Mouse (Mus musculus) G1E (cell line): ENCODE measurements around the gene Dchs1. TPM values are rescaled to one million over a fixed set of nuclear protein-coding genes. Genes with fewer than 3 reads are reported as not detected.
A peak's percentile ranks its signal among the peaks of the same experiment; 100 is the strongest.
"Not testable (repeated sequence)": the region's sequence is repeated elsewhere in the genome, so short reads cannot be mapped to it uniquely, and the experiment has no call there.

Experiments
- ATAC-seq: 2 replicates; pipeline ENCODE4 v1.8.0; 2016; ENCODE audit warnings: mild to moderate bottlenecking; ENCODE audit not compliant: insufficient number of reproducible peaks, poor library complexity, low FRiP score, severe bottlenecking; ENCODE audit errors: extremely low read depth
- DNase-seq: peaks from one replicate; pipeline ENCODE4 v3.0.0; 2012; ENCODE audit warnings: low spot score
- H3K27me3 ChIP-seq: 2 replicates; pipeline ENCODE4 v1.6.1; 2012; ENCODE audit warnings: mild to moderate bottlenecking, low read length, inconsistent platforms; ENCODE audit not compliant: insufficient read depth
- H3K36me3 ChIP-seq: replicated peaks from 2 replicates; pipeline ENCODE3; 2012; ENCODE audit warnings: mild to moderate bottlenecking, inconsistent platforms
- H3K4me1 ChIP-seq: 2 replicates; pipeline ENCODE4 v1.6.1; 2012; ENCODE audit warnings: low read depth, low read length, inconsistent platforms, mixed read lengths; ENCODE audit not compliant: insufficient read depth
- H3K4me3 ChIP-seq: 2 replicates; pipeline ENCODE4 v1.5.1; 2012; ENCODE audit warnings: low read depth, mild to moderate bottlenecking, inconsistent platforms, low read length, moderate library complexity, mixed read lengths
- H3K9me3 ChIP-seq: replicated peaks from 2 replicates; pipeline ENCODE4 v1.6.1; 2012; ENCODE audit warnings: inconsistent platforms
- CTCF ChIP-seq: IDR thresholded peaks from 2 replicates; pipeline ENCODE4 v1.5.1; 2012; ENCODE audit warnings: low read depth, low read length, inconsistent platforms, mixed read lengths
- GATA1 ChIP-seq: IDR thresholded peaks from 2 replicates; pipeline ENCODE4 v1.6.1; 2012; ENCODE audit warnings: borderline replicate concordance, low read length, inconsistent platforms, mixed read lengths
- GATA2 ChIP-seq: IDR thresholded peaks from 2 replicates; pipeline ENCODE4 v1.6.1; 2012; ENCODE audit warnings: low read depth, low read length, inconsistent platforms, borderline replicate concordance
- POLR2AphosphoS5 ChIP-seq: IDR thresholded peaks from 2 replicates; pipeline ENCODE4 v1.6.1; 2012; ENCODE audit warnings: low read depth, low read length, inconsistent platforms; ENCODE audit not compliant: insufficient replicate concordance
- TAL1 ChIP-seq: conservative IDR thresholded peaks from 2 replicates; pipeline ENCODE4 v1.6.1; 2012; ENCODE audit warnings: low read depth, low read length, inconsistent platforms, mixed read lengths
- polyA plus RNA-seq: library from polyadenylated mRNA; stranded (reverse); fragments of >175 nt; gene quantifications from 2 replicates; pipeline ENCODE4 v1.2.3, GENCODE M21; 2012
- total RNA-seq, 2 experiments: library from RNA; stranded (forward) in 1 of 2; stranded (reverse) in 1 of 2; fragments of 200-1000 nt in 1 of 2; fragments of >200 nt in 1 of 2; fragmentation: Nextera tagmentation in 1 of 2; gene quantifications; 2 replicates each; pipeline ENCODE4 v1.2.3; 2014 to 2017

Dchs1 gene
- total and polyA plus RNA-seq, 3 experiments = 0.05 TPM; not detected in 2

DNA sequence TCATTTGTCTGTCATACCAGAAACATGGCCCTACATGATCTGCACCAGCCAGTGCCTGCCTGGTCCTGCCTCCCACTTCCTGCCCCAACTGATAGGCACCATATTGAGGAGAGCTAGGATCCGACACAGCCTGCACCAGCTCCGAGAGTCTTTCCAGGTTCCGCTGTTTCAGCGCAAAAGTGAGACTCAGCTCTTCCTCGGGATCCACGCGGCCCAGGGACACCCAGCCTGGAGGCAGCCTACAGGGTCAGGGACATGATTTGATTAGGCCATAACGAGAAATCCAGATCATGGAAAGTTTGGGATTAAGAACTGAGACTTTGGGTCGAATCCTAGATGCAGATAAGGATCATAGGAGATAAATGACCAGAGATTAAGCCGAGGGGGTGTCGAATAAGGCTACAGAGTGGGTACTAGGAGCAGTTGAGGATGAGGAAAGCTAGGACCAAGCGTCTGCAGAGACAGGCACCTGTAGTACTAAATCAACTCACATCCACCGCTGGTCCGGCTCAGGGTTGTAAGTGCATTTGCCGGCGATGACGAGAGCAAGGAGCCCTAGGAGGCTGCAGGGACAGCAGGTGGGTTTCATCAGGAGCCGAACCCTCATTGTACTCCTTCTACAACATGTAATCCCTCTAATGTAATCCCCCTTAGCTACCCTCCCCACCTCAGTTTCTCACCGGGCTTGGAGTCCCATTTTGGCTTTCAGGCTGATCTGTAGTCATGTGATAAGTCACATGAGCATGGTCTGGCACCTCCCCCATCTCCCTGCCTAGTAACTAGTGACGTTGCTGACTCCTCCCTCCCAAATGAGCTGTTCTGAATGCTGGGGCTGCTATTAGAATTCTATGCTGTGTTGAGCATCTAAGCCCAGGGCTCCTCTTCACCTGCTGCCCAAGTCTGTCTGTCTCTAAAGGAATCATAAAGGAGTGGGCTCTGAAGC, 35.7 kb downstream of the Dchs1 start, which contains the start of gene Tpp1:
Gene Tpp1, minus strand, starts transcription at position 745 of the 943 bp plus-strand sequence.
- peak; percentile 97 for ATAC-seq
- TF ChIP-seq GATA2 (no peak), TAL1 (no peak), POLR2AphosphoS5 (no peak), CTCF (no peak), GATA1 (no peak)
- Histone ChIP-seq H3K4me1 (peaks cover 29% of the 10 kb centered on the region), H3K4me3 (peak within 1 kb of the TSS; percentile 76), H3K9me3 (no peaks in the 10 kb centered on the region), H3K36me3 (peaks cover 42% of the 10 kb centered on the region), H3K27me3 (peaks cover 33% of the 10 kb centered on the region)
- peak; percentile 85 for DNase-seq

GRCm38 (mm10) chr7:105747776-105748175, 39.7 kb downstream of the Dchs1 start:
- H3K27me3 ChIP-seq = no peaks in the 10 kb centered on the region
- DNase-seq = no peak

GRCm38 (mm10) chr7:105743926-105744590, 43.4 kb downstream of the Dchs1 start, which contains the start of gene Taf10:
Gene Taf10 (minus strand): TSS chr7:105744361.
- peak; percentile 98 for ATAC-seq

More at GRCm38 (mm10) chr7:105747776-105748175, 39.7 kb downstream of the Dchs1 start:
- H3K9me3 ChIP-seq = no peaks in the 10 kb centered on the region
- no peak overlapping the region for H3K4me3 ChIP-seq
- no peak for ATAC-seq
- peaks cover 40% of the 10 kb centered on the region for H3K4me1 ChIP-seq
- TF ChIP-seq CTCF (no peak), TAL1 (no peak), GATA2 (no peak), GATA1 (no peak), POLR2AphosphoS5 (no peak)
- peaks cover 62% of the 10 kb centered on the region for H3K36me3 ChIP-seq

GRCm38 (mm10) chr7:105743246-105743925, 44.1 kb downstream of the Dchs1 start:
- DNase-seq, H3K9me3 ChIP-seq, ATAC-seq, H3K27me3 ChIP-seq: not testable (repeated sequence)
- peaks cover 77% of the 10 kb centered on the region for H3K36me3 ChIP-seq
- TF ChIP-seq POLR2AphosphoS5 = 0 out of 2 replicates have a peak, but pooled peaks have one; percentile 65
- peak overlapping the region; percentile 98 for H3K4me3 ChIP-seq
- peaks cover 62% of the 10 kb centered on the region for H3K4me1 ChIP-seq

More at GRCm38 (mm10) chr7:105743926-105744590, 43.4 kb downstream of the Dchs1 start, which contains the start of gene Taf10:
- Histone ChIP-seq H3K4me3 (peak within 1 kb of the TSS; percentile 98), H3K27me3 (no peaks in the 10 kb centered on the region), H3K9me3 (no peaks in the 10 kb centered on the region), H3K4me1 (peaks cover 55% of the 10 kb centered on the region), H3K36me3 (peaks cover 78% of the 10 kb centered on the region)
- TF ChIP-seq GATA1 (no peak), GATA2 (no peak), TAL1 (no peak), POLR2AphosphoS5 (no peak), CTCF (no peak)
- DNase-seq = peak; percentile 93

DNA sequence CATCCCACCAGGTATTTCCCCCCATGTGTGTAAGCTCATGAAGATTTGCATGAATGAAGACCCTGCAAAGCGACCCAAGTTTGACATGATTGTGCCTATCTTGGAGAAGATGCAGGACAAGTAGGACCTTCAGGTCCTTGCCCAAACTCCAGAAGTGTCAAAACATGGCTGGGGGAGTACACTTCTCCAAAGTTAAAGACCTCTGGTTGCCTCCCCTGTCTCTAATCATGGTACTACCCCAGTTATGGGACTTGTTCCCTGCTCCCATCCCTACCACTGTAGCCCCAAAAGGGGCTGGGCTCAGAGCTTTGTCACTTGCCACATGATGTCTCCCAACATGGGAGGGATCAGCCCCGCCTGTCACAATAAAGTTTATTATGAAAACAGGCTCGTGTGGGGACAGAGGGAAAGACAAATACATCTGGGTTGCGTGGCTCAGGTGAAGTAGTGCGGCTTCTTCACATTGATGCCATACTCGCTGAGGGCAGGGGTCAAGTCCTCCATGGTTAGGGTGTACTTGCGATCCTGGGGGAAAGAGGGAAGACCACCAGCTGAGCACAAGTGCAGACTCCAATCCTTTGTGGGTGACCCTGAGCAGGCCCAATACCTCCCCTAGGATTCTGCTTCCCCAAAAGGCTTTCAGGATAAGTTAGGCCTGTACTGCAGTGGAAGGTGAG, 44.8 kb downstream of the Dchs1 start:
- peak overlapping the region; percentile 98; the same call in 1 of the 2 replicates for H3K4me3 ChIP-seq
- not testable (repeated sequence) for ATAC-seq

GRCm38 (mm10) chr7:105741978-105742377, 45.5 kb downstream of the Dchs1 start:
- DNase-seq (no peak), ATAC-seq (no peak)
- Histone ChIP-seq H3K4me1 (peaks cover 75% of the 10 kb centered on the region), H3K36me3 (peaks cover 63% of the 10 kb centered on the region), H3K27me3 (no peaks in the 10 kb centered on the region), H3K4me3 (no peak overlapping the region), H3K9me3 (no peaks in the 10 kb centered on the region)
- no peak for TF ChIP-seq TAL1
- TF ChIP-seq CTCF = no peak
- no peak for TF ChIP-seq POLR2AphosphoS5
- no peak for TF ChIP-seq GATA2
- no peak for TF ChIP-seq GATA1

More for the DNA sequence above, 44.8 kb downstream of the Dchs1 start:
- peaks cover 69% of the 10 kb centered on the region for H3K4me1 ChIP-seq
- H3K27me3 ChIP-seq, DNase-seq, H3K9me3 ChIP-seq: not testable (repeated sequence)
- H3K36me3 ChIP-seq = peaks cover 70% of the 10 kb centered on the region
